Mouse (Mus musculus) adrenal gland, adult 8-10 months (tissue): ENCODE measurements at regions not wholly inside any gene's neighbourhood (a gene's known extent, or its start where the extent isn't known, plus 50 kb on each side); places are given as distances from the start of the nearest gene placed in this dataset.

Experiments used
- DNase-seq: peaks from one replicate; pipeline ENCODE4 v3.0.0; 2022

- peak; percentile 46 for DNase-seq
These were observed 416.6 kb downstream of the Vrk1 start for GRCm38 (mm10) chr12:106426631-106427030.

- DNase-seq = peak; percentile 55
These were observed 420.0 kb downstream of the Vrk1 start for GRCm38 (mm10) chr12:106429991-106430390.

- DNase-seq = no peak
These were observed 435.1 kb downstream of the Vrk1 start for GRCm38 (mm10) chr12:106445151-106445550.

DNA sequence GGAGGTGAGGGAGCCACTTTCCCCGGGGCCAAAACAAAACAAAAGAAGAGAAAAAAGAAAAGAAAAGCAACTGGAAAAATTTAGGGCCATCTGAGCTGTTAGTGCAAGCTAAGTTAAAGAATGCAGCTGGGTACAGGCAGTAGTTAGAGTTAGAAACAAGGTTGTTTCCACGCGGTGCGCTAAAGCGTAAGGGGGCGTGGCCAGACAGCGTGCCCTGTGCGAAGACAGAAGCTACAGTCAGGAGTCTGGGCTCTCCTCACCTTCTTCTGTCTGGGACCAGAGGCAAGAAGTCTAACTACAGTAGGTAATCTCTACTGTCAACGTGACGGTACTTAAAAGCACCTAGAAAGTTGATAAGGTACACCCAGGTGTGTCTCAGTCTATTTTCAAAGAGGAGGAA, 435.9 kb downstream of the Vrk1 start:
- no peak for DNase-seq

GRCm38 (mm10) chr12:106446876-106447532, 437.0 kb downstream of the Vrk1 start:
- DNase-seq = no peak

GRCm38 (mm10) chr12:106448551-106448950, 438.5 kb downstream of the Vrk1 start:
- DNase-seq = peak; percentile 76

- DNase-seq = no peak
These were observed 443.5 kb downstream of the Vrk1 start for GRCm38 (mm10) chr12:106453491-106453890.

DNA sequence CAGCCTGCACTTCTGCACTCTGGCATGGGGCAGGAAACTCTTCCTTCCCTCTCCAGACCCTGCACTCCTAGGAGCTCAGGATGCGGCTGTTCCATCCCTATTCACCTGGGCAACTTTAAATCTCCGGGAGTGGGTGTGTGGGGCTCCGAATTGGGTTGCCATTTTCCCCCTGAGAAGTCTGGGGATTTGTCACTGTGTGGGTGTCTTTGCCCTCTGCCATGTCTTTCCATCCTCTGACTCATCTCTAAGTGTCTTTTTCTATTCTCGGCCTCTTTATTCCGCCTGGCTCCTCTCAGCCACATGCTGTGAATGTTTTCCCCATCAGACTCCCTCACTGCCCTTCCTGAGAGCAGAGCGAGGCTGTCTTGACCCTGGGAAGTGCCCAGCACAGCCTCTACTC, 448.2 kb downstream of the Vrk1 start:
- DNase-seq = no peak

- no peak for DNase-seq
These were observed 450.6 kb downstream of the Vrk1 start for GRCm38 (mm10) chr12:106460650-106461049.

GRCm38 (mm10) chr12:106462281-106462680, 452.3 kb downstream of the Vrk1 start:
- no peak for DNase-seq

DNA sequence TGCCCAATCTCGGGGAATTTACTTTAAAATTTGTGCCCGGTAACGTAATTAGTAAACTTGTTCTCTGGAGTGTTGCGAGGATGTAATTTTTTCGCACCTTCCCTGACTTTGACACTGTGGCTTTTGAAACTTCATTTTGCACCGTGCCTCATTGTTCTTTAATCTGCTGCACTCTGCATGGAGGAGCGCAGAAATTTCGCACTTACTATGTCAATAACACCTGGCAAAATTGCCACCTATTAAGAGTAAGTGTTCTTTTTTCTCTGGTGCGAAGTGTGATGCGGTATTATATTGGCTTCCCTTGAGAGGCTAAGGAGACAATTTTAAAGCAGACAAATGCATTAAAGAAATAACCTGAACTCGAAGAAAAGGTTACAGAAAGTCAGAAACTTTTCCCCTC, 454.7 kb downstream of the Vrk1 start:
- DNase-seq = no peak

GRCm38 (mm10) chr12:106468173-106468860, 458.3 kb downstream of the Vrk1 start:
- DNase-seq = no peak

GRCm38 (mm10) chr12:106474501-106475165, 464.6 kb downstream of the Vrk1 start:
- no peak for DNase-seq

GRCm38 (mm10) chr12:106475486-106476050, 465.5 kb downstream of the Vrk1 start:
- no peak for DNase-seq

DNA sequence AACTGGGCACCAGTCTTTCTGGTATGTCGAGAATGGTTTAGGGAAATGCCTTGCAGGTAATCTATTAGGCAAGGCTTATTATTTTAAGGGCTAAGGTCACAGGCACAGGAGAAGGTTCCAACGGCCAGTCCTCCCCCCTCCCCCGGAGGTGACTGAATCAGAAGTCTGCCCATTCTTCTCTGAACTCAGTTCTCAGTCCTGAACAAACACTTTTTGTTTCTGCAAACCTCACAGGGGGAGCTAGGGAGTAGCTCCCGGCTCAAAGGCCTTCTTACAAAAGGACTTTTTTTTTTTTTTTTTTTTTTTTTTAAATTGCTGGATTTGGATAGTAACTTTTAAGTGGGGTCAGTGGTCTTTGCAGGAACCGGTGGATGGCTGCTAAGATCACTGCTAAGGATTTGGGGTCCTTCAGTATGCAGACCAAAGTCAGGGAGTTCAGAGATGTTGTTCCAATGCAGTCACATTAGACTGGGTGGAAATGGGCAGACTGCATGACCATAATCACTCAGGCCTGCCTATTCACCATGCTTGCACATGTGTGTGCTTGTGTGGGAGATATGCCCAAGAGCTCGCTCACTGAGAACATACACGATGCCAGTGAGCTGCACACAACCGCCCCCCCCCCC, 467.1 kb downstream of the Vrk1 start:
- DNase-seq = no peak

GRCm38 (mm10) chr12:106477731-106478130, 467.7 kb downstream of the Vrk1 start:
- DNase-seq = no peak

DNA sequence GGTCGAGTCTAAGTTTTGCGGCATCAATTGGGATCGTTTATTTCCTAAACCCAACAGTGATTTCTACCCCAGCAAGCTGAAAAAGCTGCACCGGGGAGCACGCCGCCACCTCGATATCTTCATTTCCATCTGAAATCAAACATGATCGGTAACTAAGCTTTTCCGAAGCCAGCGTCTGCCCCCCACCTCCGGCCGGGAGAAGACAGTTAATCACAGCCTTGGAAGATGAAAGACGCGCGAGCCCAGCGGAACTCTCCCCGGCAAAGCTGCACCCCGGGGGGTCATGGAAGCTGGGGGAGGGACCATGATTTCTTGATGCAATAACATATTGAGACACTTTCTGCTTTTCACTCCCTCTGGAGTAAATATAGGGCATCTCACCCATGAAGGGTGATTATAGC, 468.4 kb downstream of the Vrk1 start:
- no peak for DNase-seq

- DNase-seq = no peak
These were observed 469.2 kb downstream of the Vrk1 start for GRCm38 (mm10) chr12:106479067-106479877.

GRCm38 (mm10) chr12:106479878-106480194, 469.8 kb downstream of the Vrk1 start:
- DNase-seq = no peak

- no peak for DNase-seq
These were observed 470.4 kb downstream of the Vrk1 start for GRCm38 (mm10) chr12:106480281-106481060.

- no peak for DNase-seq
These were observed 491.7 kb downstream of the Vrk1 start for GRCm38 (mm10) chr12:106501622-106502327.
